Mouse (Mus musculus) heart, embryonic 16.5 days (tissue): Measurements from ENCODE around the gene Trmu. TPM values are rescaled to one million over a fixed set of nuclear protein-coding genes. Genes with fewer than 3 reads are reported as not detected.

Experiments
- ATAC-seq: fragments of 200-750 bp; cut with Nextera tagmentation; replicated peaks from 2 replicates; pipeline ENCODE4 v1.8.0; 2017; ENCODE audit warnings: moderate number of reproducible peaks; ENCODE audit not compliant: insufficient read depth, low FRiP score; ENCODE audit errors: extremely low read depth
- H3K27ac ChIP-seq: fragments of 300-500 bp; sonication (generic); 2 replicates; pipeline ENCODE4 v1.5.1; 2014; ENCODE audit warnings: mild to moderate bottlenecking, low read length, control low read depth, moderate library complexity
- H3K27me3 ChIP-seq: fragments of 300-500 bp; sonication (generic); 2 replicates; pipeline ENCODE4 v1.6.1; 2014; ENCODE audit warnings: low read length, mixed read lengths; ENCODE audit not compliant: control insufficient read depth, insufficient read depth
- H3K36me3 ChIP-seq: fragments of 300-500 bp; sonication (generic); 2 replicates; pipeline ENCODE4 v1.6.1; 2014; ENCODE audit not compliant: control insufficient read depth, insufficient read depth
- H3K4me1 ChIP-seq: fragments of 300-500 bp; sonication (generic); 2 replicates; pipeline ENCODE4 v1.6.1; 2014; ENCODE audit warnings: low read length, mixed read lengths; ENCODE audit not compliant: control insufficient read depth, insufficient read depth
- H3K4me2 ChIP-seq: fragments of 300-500 bp; sonication (generic); 2 replicates; pipeline ENCODE4 v1.6.1; 2014; ENCODE audit warnings: low read depth, mild to moderate bottlenecking, control low read depth, low read length
- H3K4me3 ChIP-seq: fragments of 300-500 bp; sonication (generic); 2 replicates; pipeline ENCODE4 v1.5.1; 2014; ENCODE audit warnings: mild to moderate bottlenecking, control low read depth, low read length
- H3K9ac ChIP-seq: fragments of 300-500 bp; sonication (generic); 2 replicates; pipeline ENCODE4 v1.6.1; 2014; ENCODE audit warnings: low read length, control low read depth
- H3K9me3 ChIP-seq: fragments of 300-500 bp; sonication (generic); replicated peaks from 2 replicates; pipeline ENCODE4 v1.6.1; 2016; ENCODE audit warnings: low read length; ENCODE audit not compliant: control insufficient read depth
- WGBS: fragments of 180-500 bp; shearing (Covaris S2); extraction: QIAGEN DNeasy Blood & Tissue Kit; methylation state at CpG from one replicate; pipeline ENCODE4 v1.1.7; 2014; 5-methylcytosine and 5-hydroxymethylcytosine counted together
- polyA plus RNA-seq: library from polyadenylated mRNA; unstranded; fragments of >200 nt; fragmentation: Nextera tagmentation; extraction: Ambion mirVana; gene quantifications from 2 replicates; pipeline ENCODE4 v1.2.1, GENCODE M21; 2015

Gene Trmu
- 36.3 and 40.5 TPM in 2 replicates for polyA plus RNA-seq

GRCm38 (mm10) chr15:85878848-85879497 lies at the start of gene Trmu:
Gene Trmu, plus strand, starts transcription at chr15:85879312.
- peaks cover 14% of the 10 kb centered on the region for H3K36me3 ChIP-seq
- H3K9ac ChIP-seq = peak within 1 kb of the TSS; percentile 93
- peak; percentile 96 for ATAC-seq
- peak within 1 kb of the TSS; percentile 79 for H3K4me3 ChIP-seq
- H3K27ac ChIP-seq = peak within 1 kb of the TSS; percentile 93
- under 1% methylated on average over 50 of the region's 50 CpGs for WGBS
- no peaks in the 10 kb centered on the region for H3K27me3 ChIP-seq
- H3K4me2 ChIP-seq = peak within 1 kb of the TSS; percentile 82
- H3K9me3 ChIP-seq = no peaks in the 10 kb centered on the region
- peaks cover 12% of the 10 kb centered on the region for H3K4me1 ChIP-seq

GRCm38 (mm10) chr15:85829470-85829869 lies 49.6 kb upstream of the Trmu start:
- 65% methylated on average over 5 of the region's 5 CpGs for WGBS
- H3K9me3 ChIP-seq = no peaks in the 10 kb centered on the region
- no peak for ATAC-seq
- H3K4me3 ChIP-seq = no peak overlapping the region
- H3K4me2 ChIP-seq = no peak overlapping the region
- H3K36me3 ChIP-seq = no peaks in the 10 kb centered on the region
- peaks cover 8% of the 10 kb centered on the region for H3K4me1 ChIP-seq
- H3K9ac ChIP-seq = no peak overlapping the region
- no peak overlapping the region for H3K27ac ChIP-seq
- H3K27me3 ChIP-seq = no peaks in the 10 kb centered on the region

- Histone ChIP-seq H3K4me3 (peak within 1 kb of the TSS; percentile 70), H3K9me3 (no peaks in the 10 kb centered on the region), H3K4me2 (peak within 1 kb of the TSS; percentile 88), H3K27me3 (no peaks in the 10 kb centered on the region), H3K36me3 (no peaks in the 10 kb centered on the region), H3K9ac (peak within 1 kb of the TSS; percentile 80), H3K4me1 (peaks cover 8% of the 10 kb centered on the region), H3K27ac (peak within 1 kb of the TSS; percentile 43; the same call in 1 of the 2 replicates)
- 2% methylated on average over 27 of the region's 27 CpGs for WGBS
- peak; percentile 81 for ATAC-seq
Observed at GRCm38 (mm10) chr15:85831954-85832590, 47.0 kb upstream of the Trmu start, which contains the start of gene Ttc38. Gene Ttc38, plus strand, starts transcription at chr15:85832306.

GRCm38 (mm10) chr15:85832599-85832998 lies 46.5 kb upstream of the Trmu start:
- WGBS = 52% methylated on average over 8 of the region's 8 CpGs
- Histone ChIP-seq H3K9me3 (no peaks in the 10 kb centered on the region), H3K36me3 (no peaks in the 10 kb centered on the region), H3K27ac (peak overlapping the region; percentile 43; the same call in 1 of the 2 replicates), H3K27me3 (no peaks in the 10 kb centered on the region), H3K4me1 (peaks cover 8% of the 10 kb centered on the region), H3K4me2 (peak overlapping the region; percentile 88), H3K9ac (peak overlapping the region; percentile 80), H3K4me3 (peak overlapping the region; percentile 70)
- ATAC-seq = no peak

- ATAC-seq = no peak
- Histone ChIP-seq H3K36me3 (no peaks in the 10 kb centered on the region), H3K4me1 (peaks cover 8% of the 10 kb centered on the region), H3K9ac (no peak overlapping the region), H3K27ac (no peak overlapping the region), H3K4me3 (no peak overlapping the region), H3K9me3 (no peaks in the 10 kb centered on the region), H3K27me3 (no peaks in the 10 kb centered on the region), H3K4me2 (no peak overlapping the region)
- WGBS = 60% methylated on average over 3 of the region's 3 CpGs
Observed at GRCm38 (mm10) chr15:85835335-85835734, 43.8 kb upstream of the Trmu start.

GRCm38 (mm10) chr15:85836887-85837286 lies 42.2 kb upstream of the Trmu start:
- no peak overlapping the region for H3K4me2 ChIP-seq
- H3K4me3 ChIP-seq = no peak overlapping the region
- no peak for ATAC-seq
- no peak overlapping the region for H3K27ac ChIP-seq
- 87% methylated on average over 5 of the region's 5 CpGs for WGBS
- no peak overlapping the region for H3K9ac ChIP-seq
- H3K27me3 ChIP-seq = no peaks in the 10 kb centered on the region
- H3K9me3 ChIP-seq = no peaks in the 10 kb centered on the region
- H3K4me1 ChIP-seq = peaks cover 4% of the 10 kb centered on the region; the same call in 1 of the 2 replicates
- H3K36me3 ChIP-seq = no peaks in the 10 kb centered on the region

GRCm38 (mm10) chr15:85840983-85841382 lies 38.1 kb upstream of the Trmu start:
- no peaks in the 10 kb centered on the region for H3K36me3 ChIP-seq
- H3K9ac ChIP-seq = no peak overlapping the region
- H3K9me3 ChIP-seq = no peaks in the 10 kb centered on the region
- WGBS = 46% methylated on average over 6 of the region's 6 CpGs
- no peak for ATAC-seq
- no peak overlapping the region for H3K4me2 ChIP-seq
- no peak overlapping the region for H3K4me3 ChIP-seq
- H3K27me3 ChIP-seq = no peaks in the 10 kb centered on the region
- H3K27ac ChIP-seq = no peak overlapping the region
- no peaks in the 10 kb centered on the region for H3K4me1 ChIP-seq

GRCm38 (mm10) chr15:85841796-85842360 lies 37.2 kb upstream of the Trmu start:
- Histone ChIP-seq H3K4me1 (no peaks in the 10 kb centered on the region), H3K36me3 (no peaks in the 10 kb centered on the region), H3K9me3 (no peaks in the 10 kb centered on the region), H3K27me3 (no peaks in the 10 kb centered on the region), H3K4me2 (no peak overlapping the region), H3K27ac (no peak overlapping the region), H3K4me3 (no peak overlapping the region), H3K9ac (no peak overlapping the region)
- ATAC-seq = no peak
- WGBS = 62% methylated on average over 5 of the region's 5 CpGs

- Histone ChIP-seq H3K9ac (no peak overlapping the region), H3K27me3 (no peaks in the 10 kb centered on the region), H3K4me1 (no peaks in the 10 kb centered on the region), H3K4me2 (no peak overlapping the region), H3K4me3 (no peak overlapping the region), H3K36me3 (no peaks in the 10 kb centered on the region), H3K27ac (no peak overlapping the region), H3K9me3 (no peaks in the 10 kb centered on the region)
- ATAC-seq = no peak
Observed at GRCm38 (mm10) chr15:85845071-85845470, 34.0 kb upstream of the Trmu start.
